Mouse (Mus musculus) intestine, embryonic 15.5 days (tissue): ENCODE results near the gene Pttg1. TPM values are rescaled to one million over a fixed set of nuclear protein-coding genes. Genes with fewer than 3 reads are reported as not detected.
A peak's percentile ranks its signal among the peaks of the same experiment; 100 is the strongest.

Source experiments
- ATAC-seq: fragments of 200-750 bp; cut with Nextera tagmentation; 2 replicates; pipeline ENCODE4 v1.8.0; 2017; ENCODE audit warnings: moderate TSS enrichment, moderate library complexity
- H3K27ac ChIP-seq: fragments of 300-500 bp; sonication (generic); 2 replicates; pipeline ENCODE4 v1.5.1; 2015; ENCODE audit warnings: mild to moderate bottlenecking, inconsistent platforms
- H3K27me3 ChIP-seq: fragments of 300-500 bp; sonication (generic); replicated peaks from 2 replicates; pipeline ENCODE4 v1.6.1; 2015; ENCODE audit warnings: inconsistent platforms
- H3K36me3 ChIP-seq: fragments of 300-500 bp; sonication (generic); 2 replicates; pipeline ENCODE4 v1.6.1; 2015; ENCODE audit warnings: inconsistent platforms
- H3K4me1 ChIP-seq: fragments of 300-500 bp; sonication (generic); replicated peaks from 2 replicates; pipeline ENCODE4 v1.6.1; 2015; ENCODE audit warnings: inconsistent platforms
- H3K4me2 ChIP-seq: fragments of 300-500 bp; sonication (generic); replicated peaks from 2 replicates; pipeline ENCODE4 v1.6.1; 2015; ENCODE audit warnings: mild to moderate bottlenecking, inconsistent platforms
- H3K4me3 ChIP-seq: fragments of 300-500 bp; sonication (generic); replicated peaks from 2 replicates; pipeline ENCODE4 v1.5.1; 2015; ENCODE audit warnings: inconsistent platforms
- H3K9ac ChIP-seq: fragments of 300-500 bp; sonication (generic); 2 replicates; pipeline ENCODE4 v1.6.1; 2015; ENCODE audit warnings: inconsistent platforms
- H3K9me3 ChIP-seq: fragments of 300-500 bp; sonication (generic); 2 replicates; pipeline ENCODE4 v1.6.1; 2016; ENCODE audit warnings: inconsistent platforms
- WGBS: fragments of 180-500 bp; shearing (Covaris S2); methylation state at CpG from one replicate; pipeline ENCODE4 v1.1.7; 2015; 5-methylcytosine and 5-hydroxymethylcytosine counted together
- polyA plus RNA-seq: library from polyadenylated mRNA; unstranded; fragments of >200 nt; fragmentation: Nextera tagmentation; extraction: Ambion mirVana; gene quantifications from 2 replicates; pipeline ENCODE4 v1.2.1, GENCODE M21; 2015

Gene Pttg1
- polyA plus RNA-seq, result 64.5 and 68.6 TPM in 2 replicates

- Histone ChIP-seq H3K27me3 (no peaks in the 10 kb centered on the region), H3K36me3 (no peaks in the 10 kb centered on the region), H3K4me3 (peak within 1 kb of the TSS; percentile 53), H3K4me1 (peaks cover 9% of the 10 kb centered on the region; the same call in 1 of the 2 replicates), H3K27ac (peak within 1 kb of the TSS; percentile 67; the same call in 1 of the 2 replicates), H3K9ac (peak within 1 kb of the TSS; percentile 49), H3K9me3 (no peaks in the 10 kb centered on the region), H3K4me2 (peak within 1 kb of the TSS; percentile 52)
- ATAC-seq, result peak; percentile 99
- 3% methylated on average over 27 of the region's 27 CpGs for WGBS
Observed at GRCm38 (mm10) chr11:43425824-43426413, at the start of gene Pttg1. Gene Pttg1, minus strand, starts transcription at chr11:43426251.

DNA sequence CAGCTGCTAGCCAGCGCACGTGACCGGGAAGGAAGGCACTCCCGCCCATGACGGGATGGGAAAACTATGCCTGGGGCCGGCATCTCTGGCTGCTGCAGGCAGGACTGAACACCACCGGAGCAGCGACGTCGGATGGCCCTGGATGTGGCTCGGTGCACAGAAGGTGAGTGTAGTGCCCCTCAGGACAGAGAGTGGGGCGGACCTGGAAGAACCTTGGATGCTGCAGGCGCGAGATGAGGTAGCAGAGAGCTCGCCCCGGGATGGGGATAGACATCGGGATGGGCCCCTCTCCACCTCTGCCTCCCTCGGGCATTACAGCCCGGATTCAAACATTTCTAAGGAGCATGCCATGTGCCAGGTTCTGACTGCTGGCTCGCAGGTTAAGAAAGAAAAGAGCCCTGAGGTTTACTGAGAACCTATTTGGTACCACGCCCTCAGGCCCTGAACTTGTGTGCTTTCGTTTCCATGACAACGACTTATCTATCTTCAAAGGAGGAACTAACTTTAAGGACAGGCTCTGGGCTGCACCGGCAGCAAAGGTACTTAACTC lies 48.2 kb upstream of the Pttg1 start, which contains the start of gene C1qtnf2:
C1qtnf2 (plus strand) TSS at position 52 of the 550 bp plus-strand sequence.
- ATAC-seq, result peak; percentile 81
- no peak within 1 kb of the TSS for H3K27ac ChIP-seq
- no peaks in the 10 kb centered on the region for H3K9me3 ChIP-seq
- H3K36me3 ChIP-seq, result no peaks in the 10 kb centered on the region
- H3K27me3 ChIP-seq, result no peaks in the 10 kb centered on the region
- H3K4me1 ChIP-seq, result peaks cover 13% of the 10 kb centered on the region
- H3K9ac ChIP-seq, result no peak within 1 kb of the TSS
- H3K4me3 ChIP-seq, result peak within 1 kb of the TSS; percentile 37
- WGBS, result 3% methylated on average over 24 of the region's 24 CpGs
- peak within 1 kb of the TSS; percentile 86 for H3K4me2 ChIP-seq

DNA sequence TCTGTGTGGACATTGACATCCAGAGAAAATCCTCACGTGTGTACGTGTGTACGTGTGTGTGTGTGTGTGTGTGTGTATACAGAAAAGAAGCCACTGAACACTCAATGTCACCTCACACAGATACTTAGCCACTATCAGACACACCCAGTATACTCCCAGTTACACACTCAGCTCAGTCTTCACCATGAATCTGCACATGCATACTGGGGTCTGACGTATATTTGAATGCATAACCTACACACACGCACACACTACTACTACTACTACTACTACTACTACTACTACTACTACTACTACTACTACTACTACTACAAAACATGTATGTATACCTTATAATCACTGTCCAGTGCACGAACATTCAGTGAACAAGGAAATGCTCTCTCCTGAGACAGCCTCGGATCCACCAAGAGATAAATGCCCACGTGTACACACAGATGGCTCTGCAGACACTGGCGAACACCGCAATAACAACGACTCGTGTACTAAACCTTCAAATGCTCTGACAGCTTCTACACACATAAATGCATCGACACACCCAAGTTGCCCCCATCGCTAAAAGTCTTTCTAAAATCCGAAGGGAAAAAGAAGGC lies 47.7 kb upstream of the Pttg1 start:
- H3K36me3 ChIP-seq, result no peaks in the 10 kb centered on the region
- H3K9me3 ChIP-seq, result no peaks in the 10 kb centered on the region
- no peak overlapping the region for H3K27ac ChIP-seq
- 46% methylated on average over 15 of the region's 15 CpGs for WGBS
- H3K4me2 ChIP-seq, result peak overlapping the region; percentile 86
- peak overlapping the region; percentile 37 for H3K4me3 ChIP-seq
- peak; percentile 52; the same call in 1 of the 2 replicates for ATAC-seq
- H3K4me1 ChIP-seq, result peaks cover 13% of the 10 kb centered on the region
- no peak overlapping the region for H3K9ac ChIP-seq
- no peaks in the 10 kb centered on the region for H3K27me3 ChIP-seq

DNA sequence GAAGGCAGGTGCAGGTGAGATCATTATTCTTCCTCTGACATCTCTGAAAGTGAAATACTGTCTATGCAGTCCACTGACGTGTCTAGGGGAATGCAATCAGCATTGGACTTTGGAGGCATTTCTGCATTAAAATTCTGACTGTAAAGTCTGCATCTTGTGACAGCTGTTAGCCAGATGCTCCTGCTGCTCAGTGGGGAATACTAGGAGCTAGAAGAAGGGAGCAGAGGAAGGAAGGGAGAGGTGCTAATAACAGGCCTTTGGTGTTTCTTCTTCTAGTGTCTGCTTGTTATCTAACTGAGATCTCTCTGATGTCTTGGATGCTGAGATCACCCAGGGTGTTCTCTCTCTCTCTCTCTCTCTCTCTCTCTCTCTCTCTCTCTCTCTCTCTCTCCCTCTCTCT lies 47.1 kb upstream of the Pttg1 start:
- Histone ChIP-seq H3K27me3 (no peaks in the 10 kb centered on the region), H3K27ac (no peak overlapping the region), H3K36me3 (no peaks in the 10 kb centered on the region), H3K4me3 (no peak overlapping the region), H3K9ac (no peak overlapping the region), H3K4me2 (no peak overlapping the region), H3K9me3 (no peaks in the 10 kb centered on the region), H3K4me1 (peaks cover 13% of the 10 kb centered on the region)
- WGBS, result 50% methylated on average over 1 of the region's 1 CpGs
- no peak for ATAC-seq

GRCm38 (mm10) chr11:43470881-43471820 lies 45.1 kb upstream of the Pttg1 start:
- Histone ChIP-seq H3K27ac (no peak overlapping the region), H3K27me3 (no peaks in the 10 kb centered on the region), H3K4me2 (no peak overlapping the region), H3K9ac (no peak overlapping the region), H3K36me3 (no peaks in the 10 kb centered on the region), H3K9me3 (no peaks in the 10 kb centered on the region), H3K4me1 (peaks cover 13% of the 10 kb centered on the region), H3K4me3 (no peak overlapping the region)
- no peak for ATAC-seq
- 70% methylated on average over 6 of the region's 6 CpGs for WGBS

GRCm38 (mm10) chr11:43470118-43470517 lies 44.1 kb upstream of the Pttg1 start:
- Histone ChIP-seq H3K36me3 (no peaks in the 10 kb centered on the region), H3K27ac (peak overlapping the region; percentile 60), H3K9me3 (no peaks in the 10 kb centered on the region), H3K4me1 (peaks cover 11% of the 10 kb centered on the region), H3K4me3 (no peak overlapping the region), H3K27me3 (no peaks in the 10 kb centered on the region), H3K4me2 (no peak overlapping the region), H3K9ac (no peak overlapping the region)
- 36% methylated on average over 5 of the region's 5 CpGs for WGBS
- ATAC-seq, result no peak

DNA sequence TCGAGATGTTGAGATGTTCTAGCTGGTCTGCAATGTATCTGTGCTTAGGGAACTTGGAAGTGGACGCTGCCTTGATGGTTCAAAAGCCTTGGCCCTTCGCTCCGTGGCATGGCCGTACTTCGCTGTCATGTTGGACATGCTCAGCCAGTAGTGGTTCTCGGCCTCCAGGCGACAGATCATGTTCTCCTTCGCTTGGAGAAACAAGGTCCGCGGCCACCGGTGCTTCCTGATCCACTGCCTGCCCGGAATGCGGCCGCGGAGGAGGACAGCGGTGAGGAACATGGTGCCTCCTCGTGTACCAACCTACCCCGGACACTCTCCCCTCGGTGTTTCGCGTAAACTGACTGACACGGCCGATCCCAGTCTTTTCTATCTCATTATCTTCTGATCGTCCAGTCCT lies 37.2 kb upstream of the Pttg1 start:
- Histone ChIP-seq H3K9ac (no peak overlapping the region), H3K4me1 (no peaks in the 10 kb centered on the region), H3K4me3 (no peak overlapping the region), H3K4me2 (no peak overlapping the region), H3K36me3 (no peaks in the 10 kb centered on the region), H3K27ac (no peak overlapping the region), H3K27me3 (no peaks in the 10 kb centered on the region), H3K9me3 (no peaks in the 10 kb centered on the region)
- 94% methylated on average over 25 of the region's 25 CpGs for WGBS
- no peak for ATAC-seq

- no peaks in the 10 kb centered on the region for H3K27me3 ChIP-seq
- 66% methylated on average over 2 of the region's 2 CpGs for WGBS
- H3K4me2 ChIP-seq, result no peak overlapping the region
- no peak for ATAC-seq
- H3K27ac ChIP-seq, result no peak overlapping the region
- no peaks in the 10 kb centered on the region for H3K36me3 ChIP-seq
- H3K4me3 ChIP-seq, result no peak overlapping the region
- H3K9me3 ChIP-seq, result no peaks in the 10 kb centered on the region
- H3K4me1 ChIP-seq, result no peaks in the 10 kb centered on the region
- no peak overlapping the region for H3K9ac ChIP-seq
Observed at GRCm38 (mm10) chr11:43452266-43452665, 26.2 kb upstream of the Pttg1 start.

DNA sequence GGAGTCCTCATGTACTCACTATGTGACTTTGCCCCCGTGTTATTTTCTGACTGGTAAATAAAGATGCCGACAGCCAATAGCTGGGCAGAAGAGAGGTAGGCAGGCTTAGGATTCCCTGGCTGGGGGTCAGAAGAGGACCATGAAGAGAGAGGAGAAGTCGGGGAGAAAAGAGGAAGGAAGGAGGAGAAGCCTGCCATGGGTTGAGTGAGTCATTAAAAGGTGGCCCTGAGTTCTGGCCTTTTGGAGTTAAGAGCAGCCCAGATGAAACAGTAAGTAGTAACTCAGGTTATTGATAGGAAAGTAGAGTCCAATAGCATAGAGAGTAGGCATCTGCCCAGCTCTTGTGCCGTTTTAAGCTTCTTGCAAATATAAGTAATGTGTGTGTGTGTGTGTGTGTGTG lies 25.3 kb upstream of the Pttg1 start:
- no peak overlapping the region for H3K4me2 ChIP-seq
- H3K36me3 ChIP-seq, result peaks cover 4% of the 10 kb centered on the region; the same call in 1 of the 2 replicates
- ATAC-seq, result no peak
- H3K27me3 ChIP-seq, result no peaks in the 10 kb centered on the region
- WGBS, result 54% methylated on average over 4 of the region's 4 CpGs
- no peaks in the 10 kb centered on the region for H3K9me3 ChIP-seq
- no peak overlapping the region for H3K27ac ChIP-seq
- H3K4me3 ChIP-seq, result no peak overlapping the region
- no peaks in the 10 kb centered on the region for H3K4me1 ChIP-seq
- no peak overlapping the region for H3K9ac ChIP-seq

DNA sequence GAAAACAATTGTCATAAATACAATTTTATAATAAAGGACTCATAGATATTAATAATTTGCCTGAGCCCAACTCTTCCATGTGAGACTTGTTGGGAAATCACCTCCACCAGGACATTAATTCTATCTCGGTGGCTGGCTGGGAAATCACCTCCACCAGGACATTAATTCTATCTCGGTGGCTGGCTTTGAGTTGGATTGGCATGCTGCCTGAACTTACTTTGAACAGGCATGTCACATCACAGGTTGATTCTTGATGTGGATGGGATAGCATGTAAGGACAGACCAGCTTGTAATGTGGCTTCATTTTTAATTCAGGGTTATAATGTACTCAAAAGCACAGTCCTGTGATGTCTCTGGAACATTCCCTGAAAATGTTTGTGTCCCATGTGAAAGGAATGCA lies 23.9 kb upstream of the Pttg1 start:
- Histone ChIP-seq H3K27me3 (no peaks in the 10 kb centered on the region), H3K36me3 (peaks cover 17% of the 10 kb centered on the region), H3K27ac (no peak overlapping the region), H3K4me1 (no peaks in the 10 kb centered on the region), H3K9ac (no peak overlapping the region), H3K4me3 (no peak overlapping the region), H3K4me2 (no peak overlapping the region), H3K9me3 (no peaks in the 10 kb centered on the region)
- ATAC-seq, result no peak
- 91% methylated on average over 2 of the region's 2 CpGs for WGBS

DNA sequence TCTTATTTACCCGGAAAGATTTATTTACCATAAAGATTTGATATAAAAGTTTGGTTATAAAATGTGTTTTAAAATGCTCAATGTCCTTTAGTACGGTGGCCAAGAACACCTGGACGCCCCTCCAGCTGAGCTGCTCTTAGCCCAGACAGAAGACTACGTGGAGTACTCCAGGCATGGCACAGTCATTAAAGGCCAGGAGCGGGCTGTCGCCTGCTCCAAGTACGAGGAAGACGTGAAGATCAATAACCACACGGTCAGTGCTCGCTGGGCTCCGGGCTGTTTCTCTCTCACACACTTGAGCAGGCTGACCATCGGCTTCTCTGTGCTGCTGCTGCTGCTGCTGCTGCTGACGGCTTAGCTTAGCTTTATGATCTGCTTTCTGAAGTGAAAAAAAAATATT lies 17.1 kb upstream of the Pttg1 start:
- Histone ChIP-seq H3K4me3 (no peak overlapping the region), H3K9ac (no peak overlapping the region), H3K36me3 (peaks cover 65% of the 10 kb centered on the region), H3K4me2 (no peak overlapping the region), H3K27me3 (no peaks in the 10 kb centered on the region), H3K4me1 (no peaks in the 10 kb centered on the region), H3K27ac (no peak overlapping the region), H3K9me3 (no peaks in the 10 kb centered on the region)
- ATAC-seq, result no peak
- WGBS, result 93% methylated on average over 13 of the region's 13 CpGs

DNA sequence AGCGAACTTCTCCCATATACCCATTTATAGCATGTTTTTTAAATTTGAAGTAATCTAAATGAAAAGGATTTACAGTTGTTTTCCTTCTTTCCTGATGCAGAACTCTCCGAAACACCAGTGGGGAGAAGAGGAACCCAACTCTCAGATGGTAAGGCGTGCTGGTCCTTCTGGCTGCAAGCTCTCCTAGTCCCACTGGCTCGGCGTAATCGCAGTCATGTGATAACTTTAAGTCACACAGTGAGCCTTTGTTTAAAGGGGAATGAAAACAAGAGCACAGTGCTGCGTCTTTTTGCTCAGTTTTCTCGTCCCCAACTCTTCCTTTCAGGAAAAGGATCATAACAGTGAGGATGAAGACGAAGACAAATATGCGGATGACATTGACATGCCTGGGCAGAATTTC lies 15.1 kb upstream of the Pttg1 start:
- Histone ChIP-seq H3K36me3 (peaks cover 69% of the 10 kb centered on the region), H3K4me1 (no peaks in the 10 kb centered on the region)

More for the DNA sequence above, 15.1 kb upstream of the Pttg1 start:
- Histone ChIP-seq H3K27me3 (no peaks in the 10 kb centered on the region), H3K4me3 (no peak overlapping the region), H3K9me3 (no peaks in the 10 kb centered on the region), H3K9ac (no peak overlapping the region), H3K27ac (no peak overlapping the region), H3K4me2 (no peak overlapping the region)
- ATAC-seq, result no peak
- 92% methylated on average over 10 of the region's 10 CpGs for WGBS
